Mouse (Mus musculus) layer of hippocampus, adult 9-11 months (tissue): ENCODE measurements at regions not wholly inside any gene's neighbourhood (a gene's known extent, or its start where the extent isn't known, plus 50 kb on each side); places are given as distances from the start of the nearest gene placed in this dataset.

Experiments
- DNase-seq: peaks from one replicate; pipeline ENCODE4 v3.0.0; 2022

- no peak for DNase-seq
Measured at GRCm38 (mm10) chr7:78123386-78123785, 614.4 kb downstream of the Ntrk3 start.

GRCm38 (mm10) chr7:78121151-78121486 is 616.7 kb downstream of the Ntrk3 start:
- DNase-seq: no peak

GRCm38 (mm10) chr7:78120462-78121150 is 617.2 kb downstream of the Ntrk3 start:
- DNase-seq: no peak

GRCm38 (mm10) chr7:78119809-78120208 is 618.0 kb downstream of the Ntrk3 start:
- no peak for DNase-seq

- no peak for DNase-seq
Measured at GRCm38 (mm10) chr7:78111291-78111690, 626.5 kb downstream of the Ntrk3 start.

- no peak for DNase-seq
Measured at GRCm38 (mm10) chr7:78103536-78104279, 634.1 kb downstream of the Ntrk3 start.

- DNase-seq: no peak
Measured at GRCm38 (mm10) chr7:78102396-78102795, 635.4 kb downstream of the Ntrk3 start.

GRCm38 (mm10) chr7:78086566-78087008 is 651.2 kb downstream of the Ntrk3 start:
- DNase-seq: peak; percentile 15

GRCm38 (mm10) chr7:78085783-78086565 is 651.8 kb downstream of the Ntrk3 start:
- DNase-seq: peak; percentile 50

- DNase-seq: no peak
Measured at GRCm38 (mm10) chr7:78079708-78080107, 658.1 kb downstream of the Ntrk3 start.

- no peak for DNase-seq
Measured at GRCm38 (mm10) chr7:78071131-78071530, 666.7 kb downstream of the Ntrk3 start.

- DNase-seq: peak; percentile 9
Measured at GRCm38 (mm10) chr7:78061631-78062030, 676.2 kb downstream of the Ntrk3 start.

- no peak for DNase-seq
Measured at GRCm38 (mm10) chr7:78049606-78050005, 688.2 kb downstream of the Ntrk3 start.

- DNase-seq: no peak
Measured at GRCm38 (mm10) chr7:78045456-78045855, 692.4 kb downstream of the Ntrk3 start.

- no peak for DNase-seq
Measured at GRCm38 (mm10) chr7:78031032-78031431, 706.8 kb downstream of the Ntrk3 start.

GRCm38 (mm10) chr7:78026992-78027615 is 710.7 kb downstream of the Ntrk3 start:
- DNase-seq: peak; percentile 57

GRCm38 (mm10) chr7:78023591-78023990 is 714.2 kb downstream of the Ntrk3 start:
- no peak for DNase-seq

- DNase-seq: peak; percentile 67
Measured at GRCm38 (mm10) chr7:78023075-78023474, 714.7 kb downstream of the Ntrk3 start.

- no peak for DNase-seq
Measured at GRCm38 (mm10) chr7:78013631-78014030, 724.2 kb downstream of the Ntrk3 start.

- no peak for DNase-seq
Measured at GRCm38 (mm10) chr7:78003086-78003485, 734.7 kb downstream of the Ntrk3 start.

GRCm38 (mm10) chr7:77993840-77994239 is 744.0 kb downstream of the Ntrk3 start:
- peak; percentile 81 for DNase-seq

GRCm38 (mm10) chr7:77990150-77990549 is 747.7 kb downstream of the Ntrk3 start:
- no peak for DNase-seq

- peak; percentile 82 for DNase-seq
Measured at GRCm38 (mm10) chr7:77988177-77988576, 749.6 kb downstream of the Ntrk3 start.
